Mouse (Mus musculus) myocyte (in vitro differentiated cells): ENCODE results near the gene Gm45717.

Source experiments
- CEBPB ChIP-seq: IDR thresholded peaks from 2 replicates; pipeline ENCODE4 v1.6.1; 2011; ENCODE audit warnings: mild to moderate bottlenecking, moderate library complexity; ENCODE audit not compliant: poor library complexity, insufficient read depth, severe bottlenecking
- E2F4 ChIP-seq: IDR thresholded peaks from one replicate; pipeline ENCODE4 v1.6.1; 2011; ENCODE audit warnings: mild to moderate bottlenecking, control low read depth, moderate library complexity; ENCODE audit not compliant: insufficient read depth
- MAX ChIP-seq: IDR thresholded peaks from one replicate; pipeline ENCODE4 v1.6.1; 2011; ENCODE audit warnings: low read depth, mild to moderate bottlenecking, control low read depth
- MYOD1 ChIP-seq, 3 experiments: IDR thresholded peaks; one replicate each; pipeline ENCODE4 v1.6.1; 2011; ENCODE audit warnings: control low read depth in 2 of 3, low read depth in 2 of 3, mild to moderate bottlenecking in 2 of 3, moderate library complexity in 1 of 3; ENCODE audit not compliant: insufficient read length in 2 of 3, control insufficient read depth in 1 of 3
- MYOG ChIP-seq, 3 experiments: IDR thresholded peaks; one replicate each; pipeline ENCODE4 v1.6.1; 2011; ENCODE audit warnings: control low read depth in 2 of 3, low read depth in 2 of 3, mild to moderate bottlenecking in 2 of 3; ENCODE audit not compliant: insufficient read length in 2 of 3, control insufficient read depth in 1 of 3, insufficient read depth in 1 of 3
- POLR2A ChIP-seq: IDR thresholded peaks from one replicate; pipeline ENCODE4 v1.6.1; 2011; ENCODE audit warnings: low read depth, mild to moderate bottlenecking, control low read depth, moderate library complexity; ENCODE audit not compliant: insufficient read length
- POLR2AphosphoS2 ChIP-seq: IDR thresholded peaks from one replicate; pipeline ENCODE4 v1.6.1; 2011; ENCODE audit warnings: low read depth, control low read depth; ENCODE audit not compliant: insufficient read length
- SRF ChIP-seq: IDR thresholded peaks from one replicate; pipeline ENCODE4 v1.6.1; 2011; ENCODE audit warnings: low read depth; ENCODE audit not compliant: control insufficient read depth, insufficient read length
- TCF12 ChIP-seq: IDR thresholded peaks from one replicate; pipeline ENCODE4 v1.6.1; 2011; ENCODE audit warnings: mild to moderate bottlenecking, control low read depth; ENCODE audit not compliant: poor library complexity, insufficient read depth, severe bottlenecking
- TCF3 ChIP-seq: IDR thresholded peaks from one replicate; pipeline ENCODE4 v1.6.1; 2011; ENCODE audit warnings: low read depth, control low read depth; ENCODE audit not compliant: insufficient read length
- USF1 ChIP-seq: IDR thresholded peaks from one replicate; pipeline ENCODE4 v1.6.1; 2011; ENCODE audit warnings: low read depth, mild to moderate bottlenecking, control low read depth, moderate library complexity

- TF ChIP-seq POLR2A (no peak), CEBPB (no peak), POLR2AphosphoS2 (no peak), TCF3 (no peak), TCF12 (no peak), E2F4 (no peak), MYOD1 (IDR thresholded peaks at IDR 0.05; ENCODE audit: control insufficient read depth in 1 of 3, insufficient read length in 2 of 3, low read depth in 2 of 3) (no peak), MAX (no peak), USF1 (no peak), MYOG (IDR thresholded peaks at IDR 0.05; ENCODE audit: control insufficient read depth in 1 of 3, insufficient read depth in 1 of 3, insufficient read length in 2 of 3, low read depth in 2 of 3) (no peak), SRF (no peak)
Measured at GRCm38 (mm10) chr7:140920418-140921029, 35.2 kb downstream of the Gm45717 start, which contains the start of gene Nlrp6.
